Mouse (Mus musculus) testis, adult 2 months (tissue): Measurements from ENCODE around the gene Mical3. TPM values are rescaled to one million over a fixed set of nuclear protein-coding genes. Genes with fewer than 3 reads are reported as not detected.

Source experiments
- H3K27ac ChIP-seq: fragments of 200-500 bp; 2 replicates; pipeline ENCODE4 v1.5.1; 2012; ENCODE audit warnings: low read depth, low read length; ENCODE audit not compliant: control insufficient read depth, insufficient read depth
- H3K27me3 ChIP-seq: fragments of 200-500 bp; 2 replicates; pipeline ENCODE4 v1.6.1; 2012; ENCODE audit warnings: mild to moderate bottlenecking, low read length, moderate library complexity; ENCODE audit not compliant: control insufficient read depth, insufficient read depth
- H3K36me3 ChIP-seq: fragments of 200-500 bp; 2 replicates; pipeline ENCODE4 v1.6.1; 2012; ENCODE audit warnings: mild to moderate bottlenecking, low read length; ENCODE audit not compliant: control insufficient read depth, insufficient read depth
- H3K4me1 ChIP-seq: fragments of 200-500 bp; 2 replicates; pipeline ENCODE4 v1.6.1; 2012; ENCODE audit warnings: low read length; ENCODE audit not compliant: control insufficient read depth, insufficient read depth
- H3K4me3 ChIP-seq: fragments of 200-500 bp; 2 replicates; pipeline ENCODE4 v1.5.1; 2012; ENCODE audit warnings: low read depth, mild to moderate bottlenecking, low read length, moderate library complexity, mixed read lengths; ENCODE audit not compliant: control insufficient read depth
- CTCF ChIP-seq: fragments of 200-500 bp; IDR thresholded peaks from 2 replicates; pipeline ENCODE4 v1.5.1; 2012; ENCODE audit warnings: low read depth, mild to moderate bottlenecking, inconsistent platforms, low read length, moderate library complexity; ENCODE audit not compliant: control insufficient read depth, insufficient read depth, insufficient replicate concordance
- POLR2A ChIP-seq: fragments of 200-500 bp; IDR thresholded peaks from 2 replicates; pipeline ENCODE4 v1.6.1; 2012; ENCODE audit warnings: low read depth, mild to moderate bottlenecking, inconsistent platforms, low read length, moderate library complexity; ENCODE audit not compliant: control insufficient read depth
- polyA plus RNA-seq: library from polyadenylated mRNA; depleted of rRNA; stranded (reverse); fragments of >200 nt; gene quantifications from 2 replicates; pipeline ENCODE4 v1.2.3, GENCODE M21; 2012

Mical3 gene
- polyA plus RNA-seq, 1 experiment = 199 TPM

- peak overlapping the region; percentile 25 for H3K27ac ChIP-seq
- TF ChIP-seq CTCF (no peak), POLR2A (no peak)
These were observed 46.7 kb downstream of the Mical3 start for GRCm38 (mm10) chr6:121084050-121084480.

GRCm38 (mm10) chr6:121082094-121082473 is 48.7 kb downstream of the Mical3 start:
- H3K27ac ChIP-seq = no peak overlapping the region
- no peaks in the 10 kb centered on the region for H3K27me3 ChIP-seq
- H3K4me1 ChIP-seq = peaks cover 2% of the 10 kb centered on the region; the same call in 1 of the 2 replicates
- TF ChIP-seq POLR2A (no peak), CTCF (no peak)
- H3K4me3 ChIP-seq = peak overlapping the region; percentile 75
- no peaks in the 10 kb centered on the region for H3K36me3 ChIP-seq

More at GRCm38 (mm10) chr6:121084050-121084480, 46.7 kb downstream of the Mical3 start:
- Histone ChIP-seq H3K27me3 (no peaks in the 10 kb centered on the region), H3K36me3 (no peaks in the 10 kb centered on the region), H3K4me1 (peaks cover 2% of the 10 kb centered on the region; the same call in 1 of the 2 replicates), H3K4me3 (no peak overlapping the region)

GRCm38 (mm10) chr6:121081288-121082093 is 49.3 kb downstream of the Mical3 start:
- TF ChIP-seq CTCF (no peak), POLR2A (peak; percentile 71; the same call in 1 of the 2 replicates)
- H3K36me3 ChIP-seq = no peaks in the 10 kb centered on the region

GRCm38 (mm10) chr6:121078175-121078574 is 52.6 kb downstream of the Mical3 start:
- Histone ChIP-seq H3K27me3 (no peaks in the 10 kb centered on the region), H3K4me1 (no peaks in the 10 kb centered on the region), H3K27ac (no peak overlapping the region), H3K36me3 (no peaks in the 10 kb centered on the region), H3K4me3 (no peak overlapping the region)
- no peak for TF ChIP-seq CTCF
- TF ChIP-seq POLR2A = no peak

More at GRCm38 (mm10) chr6:121081288-121082093, 49.3 kb downstream of the Mical3 start:
- H3K4me3 ChIP-seq = peak overlapping the region; percentile 83
- H3K27ac ChIP-seq = no peak overlapping the region
- no peaks in the 10 kb centered on the region for H3K27me3 ChIP-seq
- H3K4me1 ChIP-seq = peaks cover 2% of the 10 kb centered on the region; the same call in 1 of the 2 replicates

- Histone ChIP-seq H3K27me3 (no peaks in the 10 kb centered on the region), H3K36me3 (no peaks in the 10 kb centered on the region), H3K4me1 (no peaks in the 10 kb centered on the region), H3K4me3 (no peak overlapping the region), H3K27ac (no peak overlapping the region)
- TF ChIP-seq POLR2A (no peak), CTCF (no peak)
These were observed 53.8 kb downstream of the Mical3 start for GRCm38 (mm10) chr6:121076929-121077566.

GRCm38 (mm10) chr6:121075763-121076162 is 55.0 kb downstream of the Mical3 start:
- Histone ChIP-seq H3K27ac (no peak overlapping the region), H3K4me1 (no peaks in the 10 kb centered on the region), H3K27me3 (no peaks in the 10 kb centered on the region), H3K36me3 (no peaks in the 10 kb centered on the region), H3K4me3 (no peak overlapping the region)
- TF ChIP-seq CTCF (no peak), POLR2A (no peak)

- Histone ChIP-seq H3K4me3 (no peak overlapping the region), H3K4me1 (no peaks in the 10 kb centered on the region), H3K27ac (no peak overlapping the region), H3K36me3 (no peaks in the 10 kb centered on the region), H3K27me3 (no peaks in the 10 kb centered on the region)
- TF ChIP-seq POLR2A = no peak
- TF ChIP-seq CTCF = no peak
These were observed 57.5 kb downstream of the Mical3 start for GRCm38 (mm10) chr6:121073312-121073711.
